Mouse (Mus musculus): ENCODE measurements at regions not wholly inside any gene's neighbourhood (a gene's known extent, or its start where the extent isn't known, plus 50 kb on each side); places are given as distances from the start of the nearest gene placed in this dataset.

DNA sequence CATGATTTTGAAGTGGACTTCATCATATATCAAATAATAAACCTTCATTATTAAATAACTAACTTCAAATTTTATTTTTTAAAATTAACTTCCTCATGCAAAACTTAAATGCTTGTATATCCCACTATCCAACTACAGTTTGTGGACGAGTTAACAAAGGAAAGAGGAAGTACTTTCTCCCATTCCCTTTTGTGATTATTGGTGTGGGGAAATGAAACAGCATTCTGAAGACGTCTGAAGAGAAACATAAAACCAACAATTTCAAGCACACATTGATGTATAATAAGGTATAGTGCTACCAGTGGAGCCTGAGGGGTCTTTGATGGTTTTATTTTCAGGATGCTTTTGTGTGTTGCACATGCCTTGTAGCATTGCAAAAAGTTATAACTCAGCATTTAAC, 195.5 kb upstream of the Vrk2 start:
- 53% methylated on average over 2 of the region's 2 CpGs for WGBS
- Histone ChIP-seq H3K27ac (ENCODE audit: low read length) (no peak overlapping the region), H3K4me3 (ENCODE audit: low read length) (no peak overlapping the region), H3K4me1 (ENCODE audit: insufficient read depth, low read length) (no peaks in the 10 kb centered on the region), H3K9me3 (ENCODE audit: low read length) (no peaks in the 10 kb centered on the region), H3K27me3 (ENCODE audit: insufficient read depth, low read length) (no peaks in the 10 kb centered on the region), H3K4me2 (replicated peaks; ENCODE audit: low read depth, low read length) (no peak overlapping the region), H3K9ac (replicated peaks; ENCODE audit: low read length) (no peak overlapping the region), H3K36me3 (ENCODE audit: insufficient read depth, low read length) (no peaks in the 10 kb centered on the region)
- ATAC-seq (ENCODE audit: low FRiP score, low TSS enrichment), result no peak

DNA sequence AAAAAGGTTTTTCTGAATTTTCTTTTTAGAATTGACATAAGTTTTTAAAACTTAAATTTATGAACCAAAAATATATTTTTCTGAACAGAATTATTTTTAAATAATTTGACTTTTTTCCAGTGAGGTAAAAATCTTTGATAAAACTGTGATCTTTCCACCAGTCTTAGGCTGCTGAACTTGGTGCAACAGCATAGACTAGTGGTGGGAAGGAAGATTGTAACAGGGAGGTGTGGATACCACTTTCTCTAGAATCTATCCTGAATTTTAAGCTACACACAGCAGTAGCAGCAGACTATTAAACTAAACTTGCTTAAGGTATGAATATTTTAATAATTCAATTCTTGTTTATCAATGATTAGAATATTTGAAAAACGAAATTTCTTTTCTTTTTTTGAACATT, 191.4 kb upstream of the Vrk2 start:
- Histone ChIP-seq H3K9ac (replicated peaks; ENCODE audit: low read length) (no peak overlapping the region), H3K36me3 (ENCODE audit: insufficient read depth, low read length) (no peaks in the 10 kb centered on the region), H3K4me3 (ENCODE audit: low read length) (no peak overlapping the region), H3K4me1 (ENCODE audit: insufficient read depth, low read length) (no peaks in the 10 kb centered on the region), H3K27ac (ENCODE audit: low read length) (no peak overlapping the region), H3K27me3 (ENCODE audit: insufficient read depth, low read length) (no peaks in the 10 kb centered on the region), H3K4me2 (replicated peaks; ENCODE audit: low read depth, low read length) (no peak overlapping the region), H3K9me3 (ENCODE audit: low read length) (no peaks in the 10 kb centered on the region)
- 23% methylated on average over 1 of the region's 1 CpGs for WGBS
- peak; percentile 61; the same call in 1 of the 2 replicates for ATAC-seq (ENCODE audit: low FRiP score, low TSS enrichment)

DNA sequence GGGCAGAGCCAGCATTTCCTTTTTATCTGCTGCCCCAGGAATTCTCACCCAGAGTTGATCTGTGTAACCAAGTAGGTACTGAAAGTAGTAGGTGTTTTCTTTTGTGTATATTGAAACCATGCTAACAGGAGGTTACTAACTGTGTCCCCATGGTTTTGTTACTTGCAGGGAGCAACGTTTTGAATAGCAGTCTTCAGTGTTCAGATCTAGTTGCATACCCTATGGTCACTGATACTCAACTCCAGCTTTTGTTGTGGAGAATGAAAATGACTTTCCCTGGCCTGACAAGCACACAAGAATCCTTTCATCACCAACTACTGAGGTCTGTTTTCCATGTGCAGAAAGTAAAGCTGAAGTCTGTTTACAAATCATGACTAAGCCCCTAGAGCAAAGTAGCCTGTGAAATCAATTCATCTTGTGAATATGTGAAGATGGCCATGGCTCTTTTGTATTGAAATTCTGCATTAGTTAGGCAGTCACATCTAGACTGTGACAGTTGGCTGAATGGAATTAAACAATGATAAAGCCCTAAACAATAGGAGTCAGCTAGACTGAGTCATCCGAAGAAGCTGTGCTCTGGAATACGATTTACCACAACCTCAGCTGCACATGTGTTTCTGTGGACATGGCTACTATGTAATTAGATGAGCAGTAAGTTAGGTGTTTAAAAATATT, 179.5 kb upstream of the Vrk2 start:
- Histone ChIP-seq H3K27me3 (ENCODE audit: insufficient read depth, low read length) (no peaks in the 10 kb centered on the region), H3K36me3 (ENCODE audit: insufficient read depth, low read length) (no peaks in the 10 kb centered on the region), H3K4me1 (ENCODE audit: insufficient read depth, low read length) (no peaks in the 10 kb centered on the region), H3K9ac (replicated peaks; ENCODE audit: low read length) (no peak overlapping the region), H3K9me3 (ENCODE audit: low read length) (no peaks in the 10 kb centered on the region), H3K27ac (ENCODE audit: low read length) (no peak overlapping the region), H3K4me3 (ENCODE audit: low read length) (no peak overlapping the region), H3K4me2 (replicated peaks; ENCODE audit: low read depth, low read length) (no peak overlapping the region)
- no peak for ATAC-seq (ENCODE audit: low FRiP score, low TSS enrichment)
- 64% methylated on average over 3 of the region's 3 CpGs for WGBS

DNA sequence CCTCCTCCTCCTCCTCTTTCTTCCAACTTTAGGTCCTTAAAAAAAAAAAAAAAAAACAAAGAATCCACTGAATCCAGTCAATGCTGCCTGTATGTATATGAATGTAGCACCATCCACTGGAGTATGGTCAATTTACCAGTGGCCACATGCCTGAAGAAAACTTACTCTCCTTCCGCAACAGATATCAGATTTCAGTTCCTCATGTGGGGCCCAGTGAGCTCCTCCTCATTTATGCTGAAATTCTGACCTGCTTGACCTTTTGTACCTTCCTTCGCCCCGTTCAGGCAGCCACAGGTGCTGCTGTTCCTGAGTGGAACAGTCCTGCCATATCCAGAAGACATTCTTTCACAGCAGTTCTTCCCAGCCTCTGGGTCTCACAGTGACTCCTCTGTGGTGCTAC, 161.8 kb upstream of the Vrk2 start:
- Histone ChIP-seq H3K27ac (ENCODE audit: low read length) (no peak overlapping the region), H3K4me2 (replicated peaks; ENCODE audit: low read depth, low read length) (no peak overlapping the region), H3K27me3 (ENCODE audit: insufficient read depth, low read length) (no peaks in the 10 kb centered on the region), H3K4me3 (ENCODE audit: low read length) (no peak overlapping the region), H3K9me3 (ENCODE audit: low read length) (no peaks in the 10 kb centered on the region), H3K9ac (replicated peaks; ENCODE audit: low read length) (no peak overlapping the region), H3K4me1 (ENCODE audit: insufficient read depth, low read length) (no peaks in the 10 kb centered on the region), H3K36me3 (ENCODE audit: insufficient read depth, low read length) (no peaks in the 10 kb centered on the region)
- 67% methylated on average over 3 of the region's 3 CpGs for WGBS
- ATAC-seq (ENCODE audit: low FRiP score, low TSS enrichment), result no peak

DNA sequence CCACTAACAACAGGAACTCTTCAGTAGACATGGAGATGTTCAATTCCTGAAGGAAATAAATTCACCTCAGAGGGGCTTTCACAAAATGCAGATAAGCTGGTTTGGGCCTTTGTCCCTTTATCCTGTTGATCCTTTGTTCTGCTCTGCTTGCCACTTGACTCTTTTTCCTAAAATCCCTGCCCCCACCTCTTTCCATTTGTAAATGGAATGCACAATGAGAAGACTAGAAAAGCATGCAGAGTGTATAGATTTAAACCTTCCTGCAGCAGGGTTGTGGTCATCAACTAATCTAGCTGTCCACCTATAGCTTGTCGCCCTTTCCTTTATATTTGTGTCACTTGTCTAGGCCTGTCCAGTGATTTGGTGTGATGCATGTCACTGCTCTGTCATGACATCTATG, 159.8 kb upstream of the Vrk2 start:
- Histone ChIP-seq H3K9me3 (ENCODE audit: low read length) (no peaks in the 10 kb centered on the region), H3K9ac (replicated peaks; ENCODE audit: low read length) (no peak overlapping the region), H3K4me3 (ENCODE audit: low read length) (no peak overlapping the region), H3K36me3 (ENCODE audit: insufficient read depth, low read length) (no peaks in the 10 kb centered on the region), H3K4me2 (replicated peaks; ENCODE audit: low read depth, low read length) (no peak overlapping the region), H3K4me1 (ENCODE audit: insufficient read depth, low read length) (no peaks in the 10 kb centered on the region), H3K27me3 (ENCODE audit: insufficient read depth, low read length) (no peaks in the 10 kb centered on the region), H3K27ac (ENCODE audit: low read length) (no peak overlapping the region)
- 97% methylated on average over 1 of the region's 1 CpGs for WGBS
- no peak for ATAC-seq (ENCODE audit: low FRiP score, low TSS enrichment)

DNA sequence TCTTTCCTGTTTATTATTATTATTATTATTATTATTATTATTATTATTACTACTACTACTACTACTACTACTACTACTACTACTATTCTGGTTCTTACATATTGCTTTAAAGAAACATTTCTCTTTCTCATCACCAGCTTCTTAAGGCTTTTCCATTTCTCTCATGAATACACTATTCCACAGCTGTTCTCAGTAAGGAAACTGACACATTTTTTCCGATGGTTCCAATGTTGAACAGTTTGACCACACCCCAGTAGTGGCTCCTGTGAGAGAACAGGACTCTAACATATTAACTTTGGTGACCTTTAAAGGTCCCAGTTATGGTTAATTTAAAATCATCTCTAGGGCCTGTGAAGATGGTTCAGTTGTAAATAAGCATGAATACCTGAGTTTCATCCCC, 148.4 kb upstream of the Vrk2 start:
- Histone ChIP-seq H3K9me3 (ENCODE audit: low read length) (no peaks in the 10 kb centered on the region), H3K4me2 (replicated peaks; ENCODE audit: low read depth, low read length) (no peak overlapping the region), H3K27ac (ENCODE audit: low read length) (no peak overlapping the region), H3K4me1 (ENCODE audit: insufficient read depth, low read length) (no peaks in the 10 kb centered on the region), H3K36me3 (ENCODE audit: insufficient read depth, low read length) (no peaks in the 10 kb centered on the region), H3K4me3 (ENCODE audit: low read length) (no peak overlapping the region), H3K27me3 (ENCODE audit: insufficient read depth, low read length) (no peaks in the 10 kb centered on the region), H3K9ac (replicated peaks; ENCODE audit: low read length) (no peak overlapping the region)
- no peak for ATAC-seq (ENCODE audit: low FRiP score, low TSS enrichment)
- WGBS, result 95% methylated on average over 1 of the region's 1 CpGs

DNA sequence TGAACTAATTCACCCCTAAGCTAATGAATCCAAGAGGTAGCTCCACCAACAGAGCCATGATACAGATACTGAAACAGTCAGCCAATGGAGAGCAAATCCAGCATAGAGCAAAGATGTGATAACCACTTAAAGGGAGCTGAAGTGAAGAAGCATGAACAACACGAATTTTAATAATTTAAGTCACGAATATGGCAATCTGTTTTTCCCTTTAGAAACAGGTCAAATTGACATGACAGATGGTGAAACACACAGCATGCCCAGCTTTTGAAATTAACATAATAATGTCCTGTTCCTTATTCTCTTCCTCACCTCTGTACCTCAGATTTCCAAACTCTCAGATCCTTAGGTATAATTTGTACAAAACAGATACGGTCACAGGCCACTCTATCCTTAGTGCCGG, 145.9 kb upstream of the Vrk2 start:
- no peaks in the 10 kb centered on the region for H3K27me3 ChIP-seq (ENCODE audit: insufficient read depth, low read length)
- no peak overlapping the region for H3K27ac ChIP-seq (ENCODE audit: low read length)
- WGBS, result 87% methylated on average over 4 of the region's 4 CpGs
- no peak for ATAC-seq (ENCODE audit: low FRiP score, low TSS enrichment)
- no peak overlapping the region for H3K9ac ChIP-seq (replicated peaks; ENCODE audit: low read length)
- no peaks in the 10 kb centered on the region for H3K9me3 ChIP-seq (ENCODE audit: low read length)
- no peak overlapping the region for H3K4me2 ChIP-seq (replicated peaks; ENCODE audit: low read depth, low read length)
- no peaks in the 10 kb centered on the region for H3K36me3 ChIP-seq (ENCODE audit: insufficient read depth, low read length)
- H3K4me1 ChIP-seq (ENCODE audit: insufficient read depth, low read length), result no peaks in the 10 kb centered on the region
- H3K4me3 ChIP-seq (ENCODE audit: low read length), result no peak overlapping the region

DNA sequence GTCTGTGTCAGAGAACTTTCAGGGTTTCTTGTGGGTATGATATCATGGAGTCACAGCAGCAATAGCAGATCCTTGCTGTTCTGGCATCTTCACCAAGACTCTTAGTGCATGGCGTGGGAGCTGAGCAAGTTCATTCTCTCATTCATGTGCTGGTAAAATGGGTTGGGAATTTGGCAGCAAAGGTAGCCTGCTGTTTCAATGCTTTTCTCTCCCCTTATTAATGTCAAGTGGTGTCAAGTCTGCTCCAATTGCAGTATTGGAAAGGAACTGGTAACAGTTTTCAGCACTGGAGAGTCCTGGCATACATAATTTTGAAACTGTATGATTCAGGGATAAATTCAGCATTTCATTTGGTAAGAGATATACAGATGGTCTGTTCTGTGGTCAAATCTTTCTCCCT, 133.2 kb upstream of the Vrk2 start:
- H3K4me2 ChIP-seq (replicated peaks; ENCODE audit: low read depth, low read length), result no peak overlapping the region
- 88% methylated on average over 1 of the region's 1 CpGs for WGBS
- H3K9ac ChIP-seq (replicated peaks; ENCODE audit: low read length), result no peak overlapping the region
- H3K4me3 ChIP-seq (ENCODE audit: low read length), result no peak overlapping the region
- no peaks in the 10 kb centered on the region for H3K4me1 ChIP-seq (ENCODE audit: insufficient read depth, low read length)
- H3K9me3 ChIP-seq (ENCODE audit: low read length), result no peaks in the 10 kb centered on the region
- H3K27ac ChIP-seq (ENCODE audit: low read length), result no peak overlapping the region
- H3K27me3 ChIP-seq (ENCODE audit: insufficient read depth, low read length), result no peaks in the 10 kb centered on the region
- no peak for ATAC-seq (ENCODE audit: low FRiP score, low TSS enrichment)
- no peaks in the 10 kb centered on the region for H3K36me3 ChIP-seq (ENCODE audit: insufficient read depth, low read length)

DNA sequence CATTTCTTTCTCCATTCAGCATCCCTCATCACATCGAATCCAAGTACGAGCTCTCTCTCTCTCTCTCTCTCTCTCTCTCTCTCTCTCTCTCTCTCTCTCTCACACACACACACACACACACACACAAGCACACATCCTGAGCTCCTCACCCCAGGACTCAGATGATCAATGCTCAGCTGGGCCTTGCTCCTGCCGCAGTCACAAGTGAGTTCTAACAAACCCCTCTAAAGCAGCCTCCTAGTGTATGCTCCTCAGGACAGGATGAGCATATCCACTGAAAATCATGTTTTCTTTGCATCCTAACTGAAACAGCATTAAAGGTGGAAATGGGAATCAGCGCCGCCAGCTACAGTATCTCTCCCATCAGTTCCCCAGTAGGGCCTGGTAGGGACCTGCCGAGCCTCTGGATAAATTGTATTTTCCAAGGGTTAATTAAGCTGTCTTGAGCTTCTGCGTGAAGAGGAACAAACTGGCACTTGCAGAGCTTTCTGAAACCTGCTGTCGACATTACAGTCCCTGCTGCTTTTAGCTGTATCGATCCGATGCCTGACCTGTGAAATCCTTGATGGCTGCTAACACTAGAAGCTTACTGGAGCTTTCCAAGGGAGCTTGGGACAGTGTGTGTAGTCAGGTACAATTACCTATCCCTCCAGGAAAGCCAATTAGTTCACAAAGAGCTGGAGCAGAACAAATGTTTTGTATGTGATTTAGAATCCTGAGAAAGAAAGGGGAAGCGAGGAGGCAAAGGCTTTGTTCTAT, 131.3 kb upstream of the Vrk2 start:
- 78% methylated on average over 11 of the region's 11 CpGs for WGBS
- no peak overlapping the region for H3K27ac ChIP-seq (ENCODE audit: low read length)
- no peak overlapping the region for H3K4me3 ChIP-seq (ENCODE audit: low read length)
- no peaks in the 10 kb centered on the region for H3K4me1 ChIP-seq (ENCODE audit: insufficient read depth, low read length)
- no peak overlapping the region for H3K9ac ChIP-seq (replicated peaks; ENCODE audit: low read length)
- no peaks in the 10 kb centered on the region for H3K27me3 ChIP-seq (ENCODE audit: insufficient read depth, low read length)
- no peak overlapping the region for H3K4me2 ChIP-seq (replicated peaks; ENCODE audit: low read depth, low read length)
- no peaks in the 10 kb centered on the region for H3K9me3 ChIP-seq (ENCODE audit: low read length)
- H3K36me3 ChIP-seq (ENCODE audit: insufficient read depth, low read length), result no peaks in the 10 kb centered on the region
- no peak for ATAC-seq (ENCODE audit: low FRiP score, low TSS enrichment)

DNA sequence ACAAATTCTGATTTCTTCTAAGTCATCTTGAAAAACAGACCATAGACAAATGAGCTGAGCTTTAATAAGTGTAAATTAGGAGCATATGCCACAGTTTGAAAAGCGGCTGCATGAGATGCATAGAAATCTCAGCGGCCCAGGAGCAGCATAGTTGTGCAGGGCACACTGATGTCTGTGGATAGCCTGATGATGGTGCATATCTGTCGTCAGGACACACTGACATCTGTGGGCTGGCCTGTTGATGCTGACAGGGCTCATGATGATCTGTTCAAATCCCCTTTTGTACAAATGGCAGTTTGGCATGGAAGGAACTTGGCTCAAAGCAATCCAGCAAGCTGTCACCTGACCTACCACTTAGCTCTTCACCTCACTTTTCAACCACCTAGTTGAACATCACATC, 128.5 kb upstream of the Vrk2 start:
- Histone ChIP-seq H3K36me3 (ENCODE audit: insufficient read depth, low read length) (no peaks in the 10 kb centered on the region), H3K9me3 (ENCODE audit: low read length) (no peaks in the 10 kb centered on the region), H3K4me3 (ENCODE audit: low read length) (no peak overlapping the region), H3K4me1 (ENCODE audit: insufficient read depth, low read length) (no peaks in the 10 kb centered on the region), H3K27me3 (ENCODE audit: insufficient read depth, low read length) (no peaks in the 10 kb centered on the region), H3K27ac (ENCODE audit: low read length) (no peak overlapping the region), H3K9ac (replicated peaks; ENCODE audit: low read length) (no peak overlapping the region), H3K4me2 (replicated peaks; ENCODE audit: low read depth, low read length) (no peak overlapping the region)
- 86% methylated on average over 3 of the region's 3 CpGs for WGBS
- no peak for ATAC-seq (ENCODE audit: low FRiP score, low TSS enrichment)

Measured in kidney, embryonic 16.5 days (tissue).